Mouse (Mus musculus): Measurements from ENCODE around the gene D630003M21Rik. TPM values are rescaled to one million over a fixed set of nuclear protein-coding genes. Genes with fewer than 3 reads are reported as not detected.

The D630003M21Rik gene
- polyA plus RNA-seq, 1 experiment: 0.36 TPM

DNA sequence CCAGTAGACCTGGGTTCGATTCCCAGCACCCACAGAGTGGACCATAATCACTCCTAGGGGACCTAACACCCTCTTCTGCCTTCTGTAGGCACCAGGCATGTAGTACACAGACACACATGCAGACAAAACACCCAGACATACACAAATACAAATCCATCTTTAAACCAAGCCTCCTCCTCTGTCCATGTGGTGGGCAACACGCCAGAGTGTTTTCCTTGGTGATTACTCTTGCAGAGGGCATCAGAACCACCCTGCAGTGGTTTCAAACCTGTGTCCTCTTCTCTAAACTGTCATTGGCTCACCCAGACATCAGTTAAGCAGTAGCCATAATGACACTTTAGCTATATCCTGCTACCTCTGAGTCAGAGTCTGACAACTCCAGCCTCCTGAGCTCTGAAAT lies 58.6 kb downstream of the D630003M21Rik start:
- H3K4me1 ChIP-seq (ENCODE audit: control insufficient read depth, insufficient read depth, insufficient read length, low read length): peaks cover 3% of the 10 kb centered on the region
- no peak overlapping the region for H3K27ac ChIP-seq (replicated peaks; ENCODE audit: low read depth, low read length)
- H3K4me3 ChIP-seq (ENCODE audit: insufficient read depth, low read depth, low read length): no peak overlapping the region

DNA sequence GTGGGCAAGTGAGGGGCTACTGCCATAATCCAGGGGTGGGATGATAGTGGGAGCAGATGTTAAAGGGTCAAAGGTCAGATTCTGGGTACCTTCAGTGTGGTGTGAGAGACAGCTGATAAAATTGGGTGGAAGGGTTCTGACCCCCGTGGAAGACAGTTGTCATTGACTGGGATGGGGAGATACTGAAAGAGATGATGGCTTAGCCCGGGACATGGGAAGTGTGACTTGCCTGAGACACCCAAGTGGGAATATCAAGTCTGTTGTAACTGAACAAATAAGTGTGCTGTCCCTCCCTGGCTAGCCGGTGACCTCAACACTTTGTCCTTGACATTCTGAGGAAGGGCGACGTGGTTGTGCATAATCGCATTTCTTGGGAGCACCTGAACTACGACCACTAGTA lies 59.3 kb downstream of the D630003M21Rik start:
- Histone ChIP-seq H3K4me1 (ENCODE audit: control insufficient read depth, insufficient read depth, insufficient read length, low read length) (no peaks in the 10 kb centered on the region; the same call in none of the 2 replicates), H3K27ac (replicated peaks; ENCODE audit: low read depth, low read length) (no peak overlapping the region), H3K4me3 (ENCODE audit: insufficient read depth, low read depth, low read length) (no peak overlapping the region)

DNA sequence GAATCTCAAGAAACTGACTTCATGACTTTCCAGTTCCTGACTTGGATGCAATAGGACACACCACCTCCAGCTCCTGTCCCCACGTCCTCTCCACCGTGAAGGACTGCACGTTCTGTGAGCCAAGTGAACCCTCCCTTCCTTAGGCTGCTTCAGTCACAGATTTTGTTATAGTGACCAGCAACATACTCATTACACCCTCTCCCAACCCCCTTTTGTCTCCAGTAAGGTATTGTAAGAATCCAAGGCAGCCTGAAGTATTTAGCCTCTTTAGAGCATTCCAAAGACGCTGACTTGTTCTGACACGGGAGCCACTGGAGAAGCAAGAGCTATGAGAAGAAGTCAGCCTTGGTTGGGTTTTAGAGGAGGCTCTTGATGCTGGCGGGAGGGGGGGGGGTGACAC lies 59.7 kb downstream of the D630003M21Rik start:
- Histone ChIP-seq H3K4me1 (ENCODE audit: control insufficient read depth, insufficient read depth, insufficient read length, low read length) (no peaks in the 10 kb centered on the region; the same call in none of the 2 replicates), H3K4me3 (ENCODE audit: insufficient read depth, low read depth, low read length) (no peak overlapping the region), H3K27ac (replicated peaks; ENCODE audit: low read depth, low read length) (no peak overlapping the region)

DNA sequence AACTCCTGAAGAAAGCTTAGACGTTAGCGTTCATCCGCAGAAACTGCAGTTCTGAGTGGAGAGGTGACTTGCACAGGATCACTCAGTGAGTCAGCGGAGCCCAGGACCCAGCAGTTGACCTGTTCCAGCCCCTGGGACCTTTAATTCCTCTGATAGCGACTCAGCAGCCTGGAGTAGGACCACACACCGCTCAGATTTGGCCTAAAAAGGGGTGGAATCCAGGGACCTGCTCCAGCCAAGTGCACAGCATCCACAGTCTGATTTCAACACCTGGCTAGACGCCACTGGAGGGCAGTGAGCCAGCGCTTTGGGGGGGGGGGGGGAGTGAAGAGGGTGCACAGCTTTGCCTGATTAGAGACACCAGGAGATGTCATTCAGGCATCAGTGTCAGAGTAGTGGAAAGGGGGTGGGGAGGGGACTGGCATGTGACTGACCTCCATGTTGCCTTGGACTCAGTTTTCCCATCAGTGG lies 60.2 kb downstream of the D630003M21Rik start:
- Histone ChIP-seq H3K4me1 (ENCODE audit: control insufficient read depth, insufficient read depth, insufficient read length, low read length) (no peaks in the 10 kb centered on the region; the same call in 1 of the 2 replicates), H3K27ac (replicated peaks; ENCODE audit: low read depth, low read length) (no peak overlapping the region), H3K4me3 (ENCODE audit: insufficient read depth, low read depth, low read length) (no peak overlapping the region)

DNA sequence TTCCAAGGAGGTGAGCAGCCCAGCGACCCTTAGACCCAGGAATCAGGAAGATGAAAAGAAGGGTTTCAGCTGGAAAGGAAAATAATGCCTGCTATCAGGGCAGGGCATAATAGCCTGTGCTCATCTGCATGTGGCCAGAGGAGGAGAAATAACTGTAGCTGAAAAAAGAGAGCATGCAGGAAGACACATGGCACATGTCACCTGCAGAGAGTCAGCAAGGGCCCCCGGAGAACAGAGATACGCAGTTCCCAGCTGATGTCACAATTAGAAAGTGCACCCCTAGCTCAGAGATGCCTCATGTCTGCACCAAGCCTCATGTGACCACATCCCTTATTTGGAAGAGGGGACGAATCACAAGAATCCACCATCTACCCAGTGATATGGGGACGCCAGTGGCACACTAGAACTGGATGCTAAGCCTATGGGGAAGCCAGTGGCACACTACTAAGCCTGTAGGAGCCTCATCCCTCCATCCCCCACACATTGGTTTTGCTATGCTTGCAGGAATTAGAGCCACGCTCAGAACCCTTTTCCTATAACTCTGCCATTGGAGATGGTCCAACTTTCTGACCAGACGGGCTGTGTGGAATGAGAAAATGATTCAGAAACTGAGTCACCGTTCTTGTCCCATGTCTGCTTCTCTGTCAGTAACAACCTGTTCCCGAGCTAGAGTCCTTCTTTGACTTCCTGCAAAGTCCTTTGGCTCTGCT lies 61.4 kb downstream of the D630003M21Rik start:
- Histone ChIP-seq H3K27ac (replicated peaks; ENCODE audit: low read depth, low read length) (no peak overlapping the region), H3K4me1 (ENCODE audit: control insufficient read depth, insufficient read depth, insufficient read length, low read length) (no peaks in the 10 kb centered on the region; the same call in 1 of the 2 replicates), H3K4me3 (ENCODE audit: insufficient read depth, low read depth, low read length) (no peak overlapping the region)

DNA sequence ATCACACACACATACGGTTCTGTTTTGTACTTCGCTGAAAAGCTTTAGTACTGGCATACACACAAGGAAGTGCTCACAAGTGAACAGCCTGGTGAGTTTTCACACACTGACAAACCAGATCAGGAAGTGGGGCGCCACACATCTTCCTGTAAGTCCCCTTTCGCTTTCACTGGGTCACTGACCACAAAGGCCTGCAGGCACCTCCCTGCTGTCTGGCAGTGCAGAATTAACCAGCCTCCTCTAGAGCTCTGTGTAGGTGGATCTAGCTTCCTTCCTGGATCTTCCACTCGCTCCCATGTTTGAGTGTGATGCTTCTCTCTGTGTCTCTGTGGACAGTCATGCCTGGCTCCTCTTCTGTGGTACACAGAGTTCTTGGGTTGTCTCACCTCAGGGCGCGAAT lies 62.4 kb downstream of the D630003M21Rik start:
- H3K27ac ChIP-seq (replicated peaks; ENCODE audit: low read depth, low read length): peak overlapping the region; percentile 78
- H3K4me3 ChIP-seq (ENCODE audit: insufficient read depth, low read depth, low read length): no peak overlapping the region
- H3K4me1 ChIP-seq (ENCODE audit: control insufficient read depth, insufficient read depth, insufficient read length, low read length): no peaks in the 10 kb centered on the region; the same call in 1 of the 2 replicates

DNA sequence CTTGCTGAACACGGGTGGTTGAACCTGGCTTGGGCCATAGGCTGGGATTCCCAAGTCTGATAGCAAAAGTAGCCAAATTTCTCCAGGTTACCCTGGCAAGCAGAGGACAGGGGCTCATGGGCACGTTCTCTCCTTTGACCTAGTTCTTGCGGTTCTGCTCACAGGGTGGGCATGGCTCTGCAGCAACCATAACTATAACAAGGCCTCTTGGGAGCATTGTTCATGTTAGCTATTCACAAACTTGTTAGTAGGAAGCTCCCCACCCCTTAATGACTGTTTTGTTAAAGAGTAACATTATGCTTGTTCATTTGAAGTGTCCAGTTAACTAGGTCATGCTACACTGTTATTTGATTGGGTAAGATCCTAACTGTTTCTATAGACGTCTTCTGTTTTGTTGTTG lies 63.2 kb downstream of the D630003M21Rik start:
- no peak overlapping the region for H3K27ac ChIP-seq (replicated peaks; ENCODE audit: low read depth, low read length)
- H3K4me1 ChIP-seq (ENCODE audit: control insufficient read depth, insufficient read depth, insufficient read length, low read length): no peaks in the 10 kb centered on the region; the same call in 1 of the 2 replicates

DNA sequence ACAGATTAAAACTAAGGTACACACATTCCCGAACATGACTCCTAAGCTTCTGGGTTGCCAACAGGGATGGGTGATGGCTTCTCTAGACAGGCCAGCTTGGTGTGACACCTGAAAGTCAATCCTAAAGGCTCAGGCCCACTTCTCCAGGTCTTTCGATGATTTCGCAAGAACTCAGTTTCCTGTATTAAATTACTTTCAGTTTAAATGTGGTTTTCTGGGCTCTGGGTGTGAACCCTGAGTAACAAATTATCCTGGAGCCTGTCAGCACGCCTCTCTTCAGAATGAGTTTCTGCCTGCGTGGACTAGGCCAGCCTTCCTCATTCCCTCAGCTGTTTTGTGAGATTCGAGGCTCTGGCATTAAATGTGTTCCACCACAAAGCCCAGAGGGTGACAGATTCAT lies 66.0 kb downstream of the D630003M21Rik start:
- H3K4me1 ChIP-seq (ENCODE audit: control insufficient read depth, insufficient read depth, insufficient read length, low read length): peaks cover 7% of the 10 kb centered on the region; the same call in 1 of the 2 replicates
- H3K4me3 ChIP-seq (ENCODE audit: insufficient read depth, low read depth, low read length): no peak overlapping the region
- no peak overlapping the region for H3K27ac ChIP-seq (replicated peaks; ENCODE audit: low read depth, low read length)

More for the DNA sequence above, 63.2 kb downstream of the D630003M21Rik start:
- H3K4me3 ChIP-seq (ENCODE audit: insufficient read depth, low read depth, low read length): no peak overlapping the region

DNA sequence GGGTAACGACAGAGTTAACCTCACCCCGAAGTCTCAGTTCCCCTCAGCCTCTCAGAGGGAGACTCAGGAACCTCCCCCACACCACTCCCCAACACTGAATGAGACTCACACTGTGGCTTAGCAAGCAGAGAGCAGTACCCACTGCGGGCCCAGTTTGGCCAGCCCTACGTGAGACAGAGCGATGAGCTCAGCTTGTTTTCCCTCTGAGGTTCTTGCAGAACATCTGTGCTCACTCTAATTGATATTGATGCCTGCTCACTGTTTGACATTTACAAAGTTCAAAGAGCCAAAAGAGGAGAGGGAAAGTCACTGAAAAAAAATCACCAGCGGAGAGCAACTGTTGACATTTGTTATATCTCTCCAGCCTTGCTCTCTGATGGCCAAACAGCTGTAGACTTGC lies 67.3 kb downstream of the D630003M21Rik start:
- H3K4me1 ChIP-seq (ENCODE audit: control insufficient read depth, insufficient read depth, insufficient read length, low read length): peaks cover 7% of the 10 kb centered on the region; the same call in 1 of the 2 replicates
- H3K4me3 ChIP-seq (ENCODE audit: insufficient read depth, low read depth, low read length): no peak overlapping the region
- no peak overlapping the region for H3K27ac ChIP-seq (replicated peaks; ENCODE audit: low read depth, low read length)

DNA sequence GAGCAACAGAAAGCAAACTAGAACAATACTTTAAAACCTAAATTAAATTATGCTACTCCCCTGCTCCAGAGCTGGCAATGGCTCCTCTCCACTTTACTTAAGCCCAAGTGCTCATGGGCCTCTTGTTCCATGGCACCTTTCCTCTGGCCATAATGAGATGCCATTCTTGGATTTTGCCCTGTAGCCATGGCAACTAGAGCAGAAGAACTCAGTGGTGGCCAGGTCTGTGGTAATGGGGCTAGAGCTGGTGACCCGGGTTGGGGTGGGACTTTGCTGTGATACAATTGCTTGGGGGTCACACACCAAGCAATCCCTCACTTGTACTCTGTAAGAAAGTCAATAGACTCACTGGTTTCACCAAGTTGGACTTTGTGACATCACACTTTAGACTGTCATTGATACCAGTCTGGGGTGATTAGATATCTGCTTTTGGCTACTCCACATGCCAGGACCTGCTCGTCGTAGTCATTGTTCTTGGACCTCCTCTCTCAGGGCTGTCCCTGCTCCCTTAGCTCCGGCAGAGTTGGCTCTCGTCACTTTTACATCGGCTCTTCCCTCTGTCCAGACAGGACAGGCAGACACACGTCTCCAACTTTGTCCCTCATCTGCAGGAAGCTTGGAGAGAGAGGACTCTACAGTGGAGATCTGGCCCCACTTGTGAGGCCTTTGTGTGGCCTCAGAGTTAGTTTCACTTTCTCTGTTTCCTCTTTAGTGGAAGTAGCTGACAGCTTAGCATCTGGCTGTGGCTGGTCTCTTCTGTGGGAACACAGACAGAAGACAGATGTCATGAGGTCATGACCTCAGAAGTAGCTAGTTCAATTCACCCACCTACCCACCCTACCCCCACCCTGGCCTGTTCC lies 69.4 kb downstream of the D630003M21Rik start:
- Histone ChIP-seq H3K4me1 (ENCODE audit: control insufficient read depth, insufficient read depth, insufficient read length, low read length) (peaks cover 7% of the 10 kb centered on the region; the same call in 1 of the 2 replicates), H3K27ac (replicated peaks; ENCODE audit: low read depth, low read length) (peak overlapping the region; percentile 70), H3K4me3 (ENCODE audit: insufficient read depth, low read depth, low read length) (peak overlapping the region; percentile 31)

DNA sequence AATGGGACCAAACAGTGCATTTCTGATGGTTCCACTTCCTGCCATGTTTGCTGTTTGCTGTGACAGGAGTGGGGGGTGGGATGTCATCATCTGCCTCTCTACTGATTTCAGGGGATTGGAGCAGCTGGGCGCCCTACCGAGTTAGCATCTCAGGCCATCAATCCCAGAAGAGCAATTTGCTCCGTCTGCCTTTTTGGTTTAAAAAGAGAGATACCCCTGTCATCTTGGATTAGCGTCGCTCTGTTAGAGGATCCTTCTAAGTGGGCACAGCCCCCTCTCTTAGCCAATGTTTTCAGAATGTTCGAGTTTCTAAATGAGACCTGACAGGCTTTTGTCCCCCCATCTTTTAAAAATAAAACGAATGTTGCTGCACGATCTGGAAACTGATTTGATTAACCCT lies 71.4 kb downstream of the D630003M21Rik start:
- H3K4me1 ChIP-seq (ENCODE audit: control insufficient read depth, insufficient read depth, insufficient read length, low read length): peaks cover 10% of the 10 kb centered on the region; the same call in 1 of the 2 replicates
- H3K27ac ChIP-seq (replicated peaks; ENCODE audit: low read depth, low read length): no peak overlapping the region
- no peak overlapping the region for H3K4me3 ChIP-seq (ENCODE audit: insufficient read depth, low read depth, low read length)

DNA sequence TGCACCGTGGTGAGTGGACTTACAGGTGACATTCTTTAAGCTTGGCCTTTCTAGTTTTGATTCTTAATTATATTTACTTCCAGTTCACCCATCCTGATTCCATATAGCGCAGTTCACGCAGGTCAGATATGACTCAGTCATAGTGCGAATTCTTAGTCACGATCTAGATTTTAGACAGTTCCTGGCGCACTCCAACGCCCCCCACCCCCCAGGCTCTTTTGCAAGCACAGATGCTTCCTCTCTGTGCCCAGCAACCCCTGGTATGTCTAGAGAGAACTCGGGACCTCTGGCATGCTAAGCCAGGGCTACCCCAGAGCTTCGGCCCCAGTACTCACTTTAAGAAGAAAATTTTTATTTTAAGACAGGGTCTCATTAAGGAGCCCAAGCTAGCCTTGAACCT lies 72.5 kb downstream of the D630003M21Rik start:
- Histone ChIP-seq H3K4me1 (ENCODE audit: control insufficient read depth, insufficient read depth, insufficient read length, low read length) (peaks cover 10% of the 10 kb centered on the region; the same call in 1 of the 2 replicates), H3K4me3 (ENCODE audit: insufficient read depth, low read depth, low read length) (no peak overlapping the region), H3K27ac (replicated peaks; ENCODE audit: low read depth, low read length) (no peak overlapping the region)

DNA sequence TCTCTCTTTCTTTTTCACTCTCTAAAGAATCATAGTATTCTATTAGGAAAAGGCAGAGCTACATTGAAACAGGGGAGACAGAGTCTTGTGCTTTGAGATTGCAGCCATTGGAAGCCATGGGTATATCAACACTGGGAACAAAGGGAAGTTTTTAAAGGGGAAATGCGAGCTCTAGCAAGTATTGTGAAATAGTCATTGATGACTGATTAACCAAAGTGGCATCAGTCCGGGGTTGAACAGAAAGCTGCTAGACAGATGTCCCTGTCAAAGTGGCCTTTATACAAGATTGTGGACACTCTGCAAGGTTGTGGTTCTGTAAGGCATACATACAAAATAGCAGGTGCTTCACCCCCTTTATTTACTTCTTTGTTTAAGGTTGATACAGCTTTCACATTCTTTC lies 73.4 kb downstream of the D630003M21Rik start:
- H3K27ac ChIP-seq (replicated peaks; ENCODE audit: low read depth, low read length): no peak overlapping the region
- H3K4me1 ChIP-seq (ENCODE audit: control insufficient read depth, insufficient read depth, insufficient read length, low read length): peaks cover 10% of the 10 kb centered on the region; the same call in 1 of the 2 replicates
- no peak overlapping the region for H3K4me3 ChIP-seq (ENCODE audit: insufficient read depth, low read depth, low read length)

DNA sequence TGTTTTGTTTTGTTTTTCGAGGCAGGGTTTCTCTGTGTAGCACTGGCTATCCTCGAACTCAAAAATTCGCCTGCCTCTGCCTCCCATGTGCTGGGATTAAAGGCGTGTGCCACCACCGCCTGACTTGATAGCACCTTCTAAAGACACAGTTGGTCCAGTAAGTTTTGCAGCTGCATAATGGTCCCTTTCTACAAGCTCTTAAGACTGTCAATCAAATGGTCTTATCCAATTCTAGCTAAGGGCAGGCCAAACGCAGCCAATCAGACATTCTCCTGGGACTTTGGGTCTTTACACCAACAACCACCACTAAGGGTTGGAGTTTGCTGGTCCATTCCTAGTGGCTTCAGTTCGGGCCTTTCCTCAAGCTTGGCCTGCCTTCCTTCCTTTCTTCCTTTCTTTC lies 73.9 kb downstream of the D630003M21Rik start:
- H3K27ac ChIP-seq (replicated peaks; ENCODE audit: low read depth, low read length): no peak overlapping the region
- H3K4me1 ChIP-seq (ENCODE audit: control insufficient read depth, insufficient read depth, insufficient read length, low read length): peaks cover 7% of the 10 kb centered on the region; the same call in 1 of the 2 replicates
- no peak overlapping the region for H3K4me3 ChIP-seq (ENCODE audit: insufficient read depth, low read depth, low read length)

DNA sequence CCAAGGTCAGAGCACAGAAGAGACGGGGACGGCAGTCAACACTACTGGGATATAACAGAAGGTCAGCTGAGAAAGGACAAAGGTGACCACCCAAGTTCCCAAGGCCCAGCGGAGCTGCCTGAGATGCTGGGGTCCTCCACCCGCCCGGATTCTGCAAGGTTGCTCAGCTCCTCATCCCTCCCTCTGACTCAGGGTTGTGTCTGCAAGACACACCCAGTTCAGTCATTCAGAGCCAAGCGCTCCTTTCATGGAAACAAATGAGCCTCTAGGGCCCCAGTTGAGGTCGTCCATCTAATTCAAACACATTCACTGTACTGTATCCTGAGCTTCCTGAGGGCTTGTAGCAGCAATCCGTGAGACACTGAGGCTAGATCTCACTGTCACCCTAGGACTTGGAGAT lies 74.4 kb downstream of the D630003M21Rik start:
- Histone ChIP-seq H3K27ac (replicated peaks; ENCODE audit: low read depth, low read length) (no peak overlapping the region), H3K4me3 (ENCODE audit: insufficient read depth, low read depth, low read length) (no peak overlapping the region), H3K4me1 (ENCODE audit: control insufficient read depth, insufficient read depth, insufficient read length, low read length) (peaks cover 6% of the 10 kb centered on the region; the same call in 1 of the 2 replicates)

Measured in brown adipose tissue, adult 24 weeks (tissue).